Mouse (Mus musculus): ENCODE measurements around the gene Ficd. TPM values are rescaled to one million over a fixed set of nuclear protein-coding genes. Genes with fewer than 3 reads are reported as not detected.
A peak's percentile ranks its signal among the peaks of the same experiment; 100 is the strongest.
"Not testable (repeated sequence)": the region's sequence is repeated elsewhere in the genome, so short reads cannot be mapped to it uniquely, and the experiment has no call there.

Ficd gene
- polyA plus RNA-seq, 1 experiment from 2014 or later = 6.7 TPM

DNA sequence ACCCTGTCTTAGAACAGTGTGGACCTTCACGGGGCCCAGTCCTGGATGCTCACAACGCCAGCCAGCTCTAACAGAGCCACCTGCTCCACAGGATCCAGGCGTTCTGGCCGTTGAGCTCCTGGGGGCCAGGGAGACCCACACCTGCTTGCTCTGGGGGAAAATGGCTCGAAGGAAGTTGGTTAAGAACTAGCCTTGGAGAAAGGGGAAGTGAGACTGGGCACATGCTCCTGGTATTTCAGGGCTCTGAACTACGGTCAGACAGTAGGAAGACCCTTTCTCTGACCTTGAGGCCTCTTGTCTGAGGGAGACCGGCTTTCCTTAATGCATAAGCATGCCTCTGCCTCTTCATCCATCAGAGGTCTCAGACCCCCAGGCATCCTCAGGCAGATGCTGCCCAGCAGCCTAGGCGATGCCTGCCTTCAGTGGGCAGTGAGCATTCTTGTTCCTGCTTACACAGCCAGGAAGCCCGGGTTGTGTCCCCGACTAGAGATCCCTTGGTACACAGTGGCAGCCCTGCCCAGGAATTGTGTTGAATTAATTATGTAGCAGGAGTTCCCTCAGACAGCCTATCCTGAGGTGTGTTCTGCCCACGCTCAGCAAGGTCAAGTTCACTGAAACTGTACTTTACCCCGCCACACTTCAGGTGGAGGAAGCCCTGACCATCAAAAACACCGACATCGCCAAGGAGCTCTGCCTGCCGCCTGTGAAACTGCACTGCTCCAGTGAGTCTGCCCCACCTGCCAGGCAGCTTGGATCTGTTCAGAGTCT lies 40.7 kb downstream of the Ficd start:
- no peaks in the 10 kb centered on the region for H3K4me1 ChIP-seq (ENCODE audit: control insufficient read depth, insufficient read depth, low read length)
- no peaks in the 10 kb centered on the region for H3K9me3 ChIP-seq (ENCODE audit: control insufficient read depth, low read length)
- DNase-seq (no peak), ATAC-seq (ENCODE audit: low FRiP score, low TSS enrichment) (no peak)
- no peak overlapping the region for H3K9ac ChIP-seq (replicated peaks; ENCODE audit: low read length)
- no peak overlapping the region for H3K4me3 ChIP-seq (replicated peaks; ENCODE audit: low read depth, low read length)
- H3K4me2 ChIP-seq (ENCODE audit: low read length) = no peak overlapping the region
- H3K36me3 ChIP-seq (ENCODE audit: control insufficient read depth, insufficient read depth, low read length) = peaks cover 41% of the 10 kb centered on the region
- 94% methylated on average over 15 of the region's 15 CpGs for WGBS
- H3K27me3 ChIP-seq (ENCODE audit: control insufficient read depth, insufficient read depth, low read length) = no peaks in the 10 kb centered on the region
- H3K27ac ChIP-seq (replicated peaks; ENCODE audit: low read depth, low read length) = no peak overlapping the region

DNA sequence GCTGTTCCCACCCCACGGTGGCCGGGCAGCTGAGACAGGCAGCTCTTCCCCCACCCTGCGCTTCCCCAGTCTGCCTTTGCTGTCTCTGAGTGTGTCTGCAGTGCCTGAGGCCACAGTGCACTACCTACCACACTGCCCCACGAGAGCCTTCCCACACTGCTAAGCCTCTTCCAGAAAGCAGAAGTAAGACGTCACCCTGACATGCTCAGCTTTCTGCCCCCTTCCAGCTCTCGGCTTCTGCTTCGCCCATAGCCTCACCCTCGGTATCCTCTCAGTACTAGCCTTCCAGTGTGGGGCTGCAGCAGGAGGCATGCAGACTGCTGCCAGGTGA lies 41.3 kb downstream of the Ficd start:
- Histone ChIP-seq H3K36me3 (ENCODE audit: control insufficient read depth, insufficient read depth, low read length) (peaks cover 41% of the 10 kb centered on the region), H3K27me3 (ENCODE audit: control insufficient read depth, insufficient read depth, low read length) (no peaks in the 10 kb centered on the region), H3K9me3 (ENCODE audit: control insufficient read depth, low read length) (no peaks in the 10 kb centered on the region), H3K4me2 (ENCODE audit: low read length) (no peak overlapping the region), H3K27ac (replicated peaks; ENCODE audit: low read depth, low read length) (no peak overlapping the region), H3K9ac (replicated peaks; ENCODE audit: low read length) (no peak overlapping the region), H3K4me1 (ENCODE audit: control insufficient read depth, insufficient read depth, low read length) (no peaks in the 10 kb centered on the region), H3K4me3 (replicated peaks; ENCODE audit: low read depth, low read length) (no peak overlapping the region)
- WGBS = 83% methylated on average over 8 of the region's 8 CpGs
- ATAC-seq (ENCODE audit: low FRiP score, low TSS enrichment) (no peak), DNase-seq (no peak)

DNA sequence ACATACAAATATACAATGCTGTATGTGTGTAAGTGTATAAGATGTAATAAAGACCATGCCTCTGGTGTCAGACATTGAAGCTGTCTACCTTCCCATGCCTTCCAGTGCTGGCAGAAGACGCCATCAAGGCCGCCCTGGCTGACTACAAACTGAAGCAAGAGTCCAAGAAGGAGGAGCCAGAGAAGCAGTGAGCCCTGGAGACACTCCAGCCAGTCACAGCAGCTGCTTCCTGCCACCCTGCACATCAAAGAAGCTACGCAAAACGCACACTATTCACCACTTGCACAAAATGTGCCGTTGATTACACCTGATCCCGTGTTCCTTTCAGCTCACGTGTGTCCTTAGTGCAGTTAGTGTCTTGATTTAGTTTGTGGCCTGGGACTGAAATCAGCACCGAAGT lies 42.1 kb downstream of the Ficd start:
- H3K36me3 ChIP-seq (ENCODE audit: control insufficient read depth, insufficient read depth, low read length) = peaks cover 41% of the 10 kb centered on the region
- H3K4me3 ChIP-seq (replicated peaks; ENCODE audit: low read depth, low read length); ATAC-seq (ENCODE audit: low FRiP score, low TSS enrichment); DNase-seq; H3K4me1 ChIP-seq (ENCODE audit: control insufficient read depth, insufficient read depth, low read length); H3K27ac ChIP-seq (replicated peaks; ENCODE audit: low read depth, low read length); H3K27me3 ChIP-seq (ENCODE audit: control insufficient read depth, insufficient read depth, low read length); H3K9me3 ChIP-seq (ENCODE audit: control insufficient read depth, low read length); H3K9ac ChIP-seq (replicated peaks; ENCODE audit: low read length); H3K4me2 ChIP-seq (ENCODE audit: low read length): not testable (repeated sequence)
- 92% methylated on average over 8 of the region's 8 CpGs for WGBS

DNA sequence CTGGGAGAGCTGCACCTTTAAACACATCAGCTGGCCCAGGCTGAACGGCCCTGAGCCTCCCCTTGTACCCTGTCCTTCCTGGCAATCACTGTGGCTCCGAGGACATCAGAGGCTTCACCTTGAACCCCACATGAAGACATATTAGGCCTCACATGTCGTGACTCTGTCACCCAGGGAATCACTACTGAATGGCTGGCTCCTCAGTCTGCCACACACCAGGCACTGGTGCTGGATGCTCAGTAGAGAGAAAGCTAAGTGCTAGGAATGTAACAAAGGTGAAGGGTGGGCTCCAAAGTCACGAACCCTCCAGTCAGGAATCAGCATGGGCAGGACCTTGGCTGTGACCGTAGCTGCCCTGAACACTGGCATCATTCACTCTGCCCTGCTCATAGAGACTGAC lies 44.0 kb downstream of the Ficd start:
- WGBS = 76% methylated on average over 5 of the region's 5 CpGs
- H3K4me1 ChIP-seq (ENCODE audit: control insufficient read depth, insufficient read depth, low read length) = no peaks in the 10 kb centered on the region
- peaks cover 3% of the 10 kb centered on the region; the same call in 1 of the 2 replicates for H3K27me3 ChIP-seq (ENCODE audit: control insufficient read depth, insufficient read depth, low read length)
- H3K9ac ChIP-seq (replicated peaks; ENCODE audit: low read length) = no peak overlapping the region
- H3K4me2 ChIP-seq (ENCODE audit: low read length) = no peak overlapping the region
- H3K27ac ChIP-seq (replicated peaks; ENCODE audit: low read depth, low read length) = no peak overlapping the region
- peaks cover 37% of the 10 kb centered on the region for H3K36me3 ChIP-seq (ENCODE audit: control insufficient read depth, insufficient read depth, low read length)
- no peak for ATAC-seq (ENCODE audit: low FRiP score, low TSS enrichment)
- no peak for DNase-seq
- no peak overlapping the region for H3K4me3 ChIP-seq (replicated peaks; ENCODE audit: low read depth, low read length)
- no peaks in the 10 kb centered on the region for H3K9me3 ChIP-seq (ENCODE audit: control insufficient read depth, low read length)

DNA sequence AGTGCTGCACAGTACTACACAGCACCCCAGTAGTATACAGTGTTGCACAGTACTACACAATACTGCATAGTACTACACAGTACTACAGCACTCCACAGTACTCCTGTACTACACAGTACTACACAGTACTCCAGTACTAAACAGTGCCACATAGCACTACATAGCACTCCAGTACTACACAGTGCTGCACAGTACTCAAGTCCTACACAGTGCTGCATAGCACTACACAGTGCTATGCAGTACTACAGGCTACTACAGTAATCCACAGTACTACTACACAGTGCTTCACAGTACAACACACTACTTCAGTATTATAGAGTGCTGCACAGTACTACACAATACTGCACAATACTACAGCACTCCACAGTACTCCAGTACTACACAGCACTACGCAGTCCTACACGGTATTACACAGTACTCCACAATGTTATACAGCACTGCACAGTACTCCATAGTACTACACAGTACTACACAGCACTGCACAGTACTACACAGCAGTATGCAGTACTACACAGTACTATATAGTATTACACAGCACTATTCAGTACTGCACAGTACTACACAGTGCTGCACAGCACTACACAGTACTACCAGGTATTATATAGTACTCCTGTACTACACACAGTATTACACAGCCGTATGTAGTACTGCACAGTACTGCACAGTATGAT lies 44.6 kb downstream of the Ficd start:
- ATAC-seq (ENCODE audit: low FRiP score, low TSS enrichment) = peak; percentile 40; the same call in 1 of the 2 replicates
- Histone ChIP-seq H3K27me3 (ENCODE audit: control insufficient read depth, insufficient read depth, low read length) (peaks cover 3% of the 10 kb centered on the region; the same call in 1 of the 2 replicates), H3K9me3 (ENCODE audit: control insufficient read depth, low read length) (no peaks in the 10 kb centered on the region), H3K27ac (replicated peaks; ENCODE audit: low read depth, low read length) (no peak overlapping the region), H3K4me2 (ENCODE audit: low read length) (no peak overlapping the region), H3K9ac (replicated peaks; ENCODE audit: low read length) (no peak overlapping the region), H3K4me3 (replicated peaks; ENCODE audit: low read depth, low read length) (no peak overlapping the region), H3K4me1 (ENCODE audit: control insufficient read depth, insufficient read depth, low read length) (no peaks in the 10 kb centered on the region), H3K36me3 (ENCODE audit: control insufficient read depth, insufficient read depth, low read length) (peaks cover 31% of the 10 kb centered on the region)
- 92% methylated on average over 3 of the region's 3 CpGs for WGBS
- DNase-seq = no peak

DNA sequence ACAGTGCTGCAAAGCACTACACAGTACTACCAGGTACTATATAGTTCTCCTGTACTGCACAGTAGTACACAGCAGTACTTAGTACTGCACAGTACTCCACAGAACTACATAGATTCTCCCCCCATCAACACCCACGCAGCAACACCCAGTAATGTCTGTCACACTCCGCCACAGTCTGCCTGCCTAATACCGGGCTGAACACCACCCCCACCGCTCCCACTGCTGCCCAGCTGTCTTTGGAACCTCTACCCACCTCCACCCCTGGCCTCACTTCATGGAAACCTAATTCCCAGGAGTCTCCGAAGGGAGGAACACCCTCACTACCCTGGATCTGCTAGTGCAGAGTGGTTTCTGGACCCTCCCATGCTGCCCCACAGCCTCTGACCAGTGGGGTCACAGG lies 45.2 kb downstream of the Ficd start:
- no peaks in the 10 kb centered on the region for H3K9me3 ChIP-seq (ENCODE audit: control insufficient read depth, low read length)
- no peak overlapping the region for H3K4me3 ChIP-seq (replicated peaks; ENCODE audit: low read depth, low read length)
- H3K27me3 ChIP-seq (ENCODE audit: control insufficient read depth, insufficient read depth, low read length) = peaks cover 3% of the 10 kb centered on the region; the same call in 1 of the 2 replicates
- no peak for DNase-seq
- H3K4me1 ChIP-seq (ENCODE audit: control insufficient read depth, insufficient read depth, low read length) = no peaks in the 10 kb centered on the region
- peaks cover 25% of the 10 kb centered on the region for H3K36me3 ChIP-seq (ENCODE audit: control insufficient read depth, insufficient read depth, low read length)
- H3K4me2 ChIP-seq (ENCODE audit: low read length) = no peak overlapping the region
- 95% methylated on average over 5 of the region's 5 CpGs for WGBS
- H3K27ac ChIP-seq (replicated peaks; ENCODE audit: low read depth, low read length) = no peak overlapping the region
- no peak overlapping the region for H3K9ac ChIP-seq (replicated peaks; ENCODE audit: low read length)
- ATAC-seq (ENCODE audit: low FRiP score, low TSS enrichment) = 0 out of 2 replicates have a peak, but pooled peaks have one; percentile 27

DNA sequence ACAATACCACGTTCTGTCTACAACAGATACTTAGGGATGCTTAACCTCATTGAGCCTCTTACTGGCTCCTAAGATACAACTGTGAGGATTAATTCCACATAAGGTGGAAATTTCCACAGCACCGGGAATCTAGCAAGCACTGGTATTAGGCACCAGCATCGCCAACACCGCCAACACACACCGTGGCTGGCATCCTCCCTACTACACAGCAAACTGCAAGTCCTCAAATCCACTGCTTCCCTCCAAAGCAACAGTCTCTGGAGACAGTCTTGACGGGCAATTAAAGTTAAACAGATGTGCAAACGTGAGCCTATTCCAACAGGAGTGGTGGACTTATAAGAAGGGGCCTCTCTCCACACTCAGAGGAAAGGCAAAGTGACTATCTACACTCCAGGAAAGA lies 45.7 kb downstream of the Ficd start:
- ATAC-seq (ENCODE audit: low FRiP score, low TSS enrichment) (no peak), DNase-seq (no peak)
- H3K9me3 ChIP-seq (ENCODE audit: control insufficient read depth, low read length) = no peaks in the 10 kb centered on the region
- WGBS = 87% methylated on average over 7 of the region's 7 CpGs
- peaks cover 3% of the 10 kb centered on the region; the same call in 1 of the 2 replicates for H3K27me3 ChIP-seq (ENCODE audit: control insufficient read depth, insufficient read depth, low read length)
- no peak overlapping the region for H3K27ac ChIP-seq (replicated peaks; ENCODE audit: low read depth, low read length)
- H3K9ac ChIP-seq (replicated peaks; ENCODE audit: low read length) = no peak overlapping the region
- no peak overlapping the region for H3K4me2 ChIP-seq (ENCODE audit: low read length)
- peaks cover 21% of the 10 kb centered on the region for H3K36me3 ChIP-seq (ENCODE audit: control insufficient read depth, insufficient read depth, low read length)
- H3K4me1 ChIP-seq (ENCODE audit: control insufficient read depth, insufficient read depth, low read length) = no peaks in the 10 kb centered on the region
- no peak overlapping the region for H3K4me3 ChIP-seq (replicated peaks; ENCODE audit: low read depth, low read length)

DNA sequence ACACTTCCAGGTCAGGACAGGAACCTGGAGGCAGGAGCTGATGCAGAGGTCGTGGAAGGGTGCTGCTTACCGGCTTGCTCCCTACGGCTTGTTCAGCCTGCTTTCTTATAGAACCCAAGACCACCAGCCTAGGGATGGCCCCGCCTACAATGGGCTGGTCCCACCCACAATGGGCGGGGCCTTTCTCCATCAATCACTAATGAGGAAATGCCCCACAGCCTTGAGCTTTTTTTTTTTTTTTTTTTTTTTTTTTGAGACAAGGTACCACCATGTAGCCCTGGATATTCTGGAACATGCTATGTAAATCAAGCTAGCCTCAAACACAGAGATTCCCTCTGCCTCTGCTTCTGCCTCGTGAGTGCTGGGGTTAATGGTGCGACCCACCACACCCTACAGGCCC lies 46.3 kb downstream of the Ficd start:
- DNase-seq (no peak), ATAC-seq (ENCODE audit: low FRiP score, low TSS enrichment) (no peak)
- H3K27ac ChIP-seq (replicated peaks; ENCODE audit: low read depth, low read length) = no peak overlapping the region
- peaks cover 3% of the 10 kb centered on the region; the same call in 1 of the 2 replicates for H3K27me3 ChIP-seq (ENCODE audit: control insufficient read depth, insufficient read depth, low read length)
- H3K4me1 ChIP-seq (ENCODE audit: control insufficient read depth, insufficient read depth, low read length) = no peaks in the 10 kb centered on the region
- 77% methylated on average over 7 of the region's 7 CpGs for WGBS
- H3K9me3 ChIP-seq (ENCODE audit: control insufficient read depth, low read length) = no peaks in the 10 kb centered on the region
- no peak overlapping the region for H3K4me2 ChIP-seq (ENCODE audit: low read length)
- H3K4me3 ChIP-seq (replicated peaks; ENCODE audit: low read depth, low read length) = no peak overlapping the region
- H3K9ac ChIP-seq (replicated peaks; ENCODE audit: low read length) = no peak overlapping the region
- peaks cover 14% of the 10 kb centered on the region for H3K36me3 ChIP-seq (ENCODE audit: control insufficient read depth, insufficient read depth, low read length)

DNA sequence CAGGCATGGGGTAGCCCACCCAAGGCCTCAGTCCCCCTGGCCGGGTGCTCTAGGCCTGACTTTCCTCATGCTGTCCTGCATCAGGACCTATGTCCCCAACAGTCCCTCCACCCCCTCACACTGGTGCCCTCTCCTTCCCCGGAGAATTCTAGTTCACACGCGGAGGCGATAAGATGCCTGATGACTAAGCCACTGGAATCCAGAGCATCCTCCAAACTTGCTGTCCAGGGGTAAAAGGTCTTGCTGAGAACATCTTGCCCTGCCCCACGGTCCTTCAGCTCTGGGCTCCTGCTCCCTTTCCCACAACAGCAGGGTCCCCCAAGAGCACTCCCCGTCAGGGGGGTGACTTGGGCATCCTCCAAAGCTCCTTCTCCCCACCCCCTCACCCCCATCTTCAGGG lies 47.0 kb downstream of the Ficd start:
- no peak for ATAC-seq (ENCODE audit: low FRiP score, low TSS enrichment)
- WGBS = 90% methylated on average over 7 of the region's 7 CpGs
- H3K27ac ChIP-seq (replicated peaks; ENCODE audit: low read depth, low read length) = no peak overlapping the region

More for the DNA sequence above, 47.0 kb downstream of the Ficd start:
- H3K9ac ChIP-seq (replicated peaks; ENCODE audit: low read length) = no peak overlapping the region
- no peak for DNase-seq
- H3K9me3 ChIP-seq (ENCODE audit: control insufficient read depth, low read length) = no peaks in the 10 kb centered on the region
- peaks cover 11% of the 10 kb centered on the region; the same call in 1 of the 2 replicates for H3K36me3 ChIP-seq (ENCODE audit: control insufficient read depth, insufficient read depth, low read length)
- no peaks in the 10 kb centered on the region for H3K4me1 ChIP-seq (ENCODE audit: control insufficient read depth, insufficient read depth, low read length)
- H3K27me3 ChIP-seq (ENCODE audit: control insufficient read depth, insufficient read depth, low read length) = peaks cover 3% of the 10 kb centered on the region; the same call in 1 of the 2 replicates
- no peak overlapping the region for H3K4me3 ChIP-seq (replicated peaks; ENCODE audit: low read depth, low read length)
- H3K4me2 ChIP-seq (ENCODE audit: low read length) = no peak overlapping the region
